Mouse (Mus musculus): Measurements from ENCODE around the gene AL607142.1. TPM values are rescaled to one million over a fixed set of nuclear protein-coding genes. Genes with fewer than 3 reads are reported as not detected.

AL607142.1 gene
- polyA plus RNA-seq, 1 experiment from 2014 or later = not detected

DNA sequence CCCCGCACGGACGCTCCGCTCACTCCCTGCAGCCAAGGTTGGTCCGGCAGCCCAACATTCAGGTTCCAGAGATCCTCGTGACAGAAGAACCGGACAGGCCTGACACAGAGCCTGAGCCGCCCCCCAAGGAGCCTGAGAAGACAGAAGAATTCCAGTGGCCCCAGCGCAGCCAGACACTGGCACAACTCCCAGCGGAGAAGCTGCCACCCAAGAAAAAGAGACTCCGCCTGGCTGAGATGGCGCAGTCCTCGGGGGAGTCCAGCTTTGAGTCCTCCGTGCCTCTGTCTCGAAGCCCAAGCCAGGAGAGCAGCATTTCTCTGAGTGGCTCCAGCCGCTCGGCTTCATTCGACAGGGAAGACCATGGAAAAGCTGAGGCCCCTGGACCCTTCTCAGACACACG, 32.1 kb downstream of the AL607142.1 start:
- 87% methylated on average over 19 of the region's 19 CpGs for whole genome bisulfite sequencing

DNA sequence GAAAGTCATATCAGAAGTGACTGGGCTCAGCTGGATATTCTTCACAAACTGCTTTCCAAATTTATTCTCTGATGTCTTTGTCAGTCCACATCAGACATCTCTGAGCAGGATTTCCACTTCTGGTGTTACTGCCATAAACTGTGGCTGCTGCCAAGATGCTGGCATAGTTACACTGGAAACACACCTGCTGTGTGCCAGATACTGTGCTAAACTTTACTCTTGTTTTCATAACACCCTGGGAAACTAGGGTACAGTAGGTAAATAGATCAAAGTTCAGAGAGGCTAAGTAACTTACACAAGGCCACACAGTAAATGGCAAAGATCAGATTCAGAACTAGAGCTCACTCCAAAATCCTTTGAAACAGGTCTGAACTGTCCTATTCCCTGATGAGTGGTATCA, 36.4 kb downstream of the AL607142.1 start:
- H3K4me1 ChIP-seq (ENCODE audit: control insufficient read depth, insufficient read depth, low read length) = no peaks in the 10 kb centered on the region
- H3K9me3 ChIP-seq (ENCODE audit: control insufficient read depth, low read depth, low read length) = peaks cover 4% of the 10 kb centered on the region; the same call in 1 of the 2 replicates
- no peaks in the 10 kb centered on the region for H3K36me3 ChIP-seq (ENCODE audit: control insufficient read depth, insufficient read depth, low read length)
- H3K27me3 ChIP-seq (ENCODE audit: control insufficient read depth, insufficient read depth, low read length) = no peaks in the 10 kb centered on the region
- no peak overlapping the region for H3K4me3 ChIP-seq (ENCODE audit: low read depth, low read length)
- no peak overlapping the region for H3K9ac ChIP-seq (replicated peaks; ENCODE audit: low read depth, low read length)
- H3K27ac ChIP-seq (ENCODE audit: low read length) = no peak overlapping the region
- no peak for ATAC-seq (ENCODE audit: insufficient number of reproducible peaks, insufficient read depth, low FRiP score, low read depth)
- no peak overlapping the region for H3K4me2 ChIP-seq (replicated peaks; ENCODE audit: low read depth, low read length)

More for the DNA sequence above, 32.1 kb downstream of the AL607142.1 start:
- no peaks in the 10 kb centered on the region for H3K27me3 ChIP-seq (ENCODE audit: control insufficient read depth, insufficient read depth, low read length)
- no peaks in the 10 kb centered on the region for H3K4me1 ChIP-seq (ENCODE audit: control insufficient read depth, insufficient read depth, low read length)
- H3K27ac ChIP-seq (ENCODE audit: low read length) = no peak overlapping the region
- H3K36me3 ChIP-seq (ENCODE audit: control insufficient read depth, insufficient read depth, low read length) = no peaks in the 10 kb centered on the region
- H3K4me2 ChIP-seq (replicated peaks; ENCODE audit: low read depth, low read length) = no peak overlapping the region
- H3K9me3 ChIP-seq (ENCODE audit: control insufficient read depth, low read depth, low read length) = peaks cover 4% of the 10 kb centered on the region; the same call in 1 of the 2 replicates
- no peak overlapping the region for H3K9ac ChIP-seq (replicated peaks; ENCODE audit: low read depth, low read length)
- ATAC-seq (ENCODE audit: insufficient number of reproducible peaks, insufficient read depth, low FRiP score, low read depth) = no peak
- H3K4me3 ChIP-seq (ENCODE audit: low read depth, low read length) = no peak overlapping the region

DNA sequence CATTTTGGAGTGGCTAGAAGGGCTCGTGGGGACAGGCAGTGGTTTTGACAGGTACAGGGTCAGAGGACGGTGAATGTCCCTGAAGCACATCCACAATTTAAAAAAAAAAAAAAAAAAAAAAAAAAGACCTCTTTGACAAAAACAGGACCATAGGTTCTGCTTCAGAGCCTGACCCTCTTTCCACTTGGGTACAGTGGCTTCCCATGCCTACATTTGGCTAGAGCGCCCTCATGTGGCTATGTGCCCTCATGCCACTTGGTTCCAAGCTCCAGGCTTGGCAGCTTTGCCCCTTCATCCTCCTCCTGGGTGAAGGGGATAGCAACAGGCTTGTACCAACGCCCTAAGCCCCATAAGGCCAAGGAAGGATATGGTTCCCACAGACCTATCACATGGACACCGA, 39.8 kb downstream of the AL607142.1 start:
- H3K27ac ChIP-seq (ENCODE audit: low read length) = no peak overlapping the region
- 55% methylated on average over 5 of the region's 5 CpGs for WGBS
- H3K27me3 ChIP-seq (ENCODE audit: control insufficient read depth, insufficient read depth, low read length) = no peaks in the 10 kb centered on the region
- ATAC-seq (ENCODE audit: insufficient number of reproducible peaks, insufficient read depth, low FRiP score, low read depth) = no peak
- no peaks in the 10 kb centered on the region for H3K9me3 ChIP-seq (ENCODE audit: control insufficient read depth, low read depth, low read length)
- H3K4me2 ChIP-seq (replicated peaks; ENCODE audit: low read depth, low read length) = no peak overlapping the region
- no peak overlapping the region for H3K9ac ChIP-seq (replicated peaks; ENCODE audit: low read depth, low read length)
- H3K4me3 ChIP-seq (ENCODE audit: low read depth, low read length) = no peak overlapping the region
- no peaks in the 10 kb centered on the region for H3K36me3 ChIP-seq (ENCODE audit: control insufficient read depth, insufficient read depth, low read length)
- H3K4me1 ChIP-seq (ENCODE audit: control insufficient read depth, insufficient read depth, low read length) = no peaks in the 10 kb centered on the region

DNA sequence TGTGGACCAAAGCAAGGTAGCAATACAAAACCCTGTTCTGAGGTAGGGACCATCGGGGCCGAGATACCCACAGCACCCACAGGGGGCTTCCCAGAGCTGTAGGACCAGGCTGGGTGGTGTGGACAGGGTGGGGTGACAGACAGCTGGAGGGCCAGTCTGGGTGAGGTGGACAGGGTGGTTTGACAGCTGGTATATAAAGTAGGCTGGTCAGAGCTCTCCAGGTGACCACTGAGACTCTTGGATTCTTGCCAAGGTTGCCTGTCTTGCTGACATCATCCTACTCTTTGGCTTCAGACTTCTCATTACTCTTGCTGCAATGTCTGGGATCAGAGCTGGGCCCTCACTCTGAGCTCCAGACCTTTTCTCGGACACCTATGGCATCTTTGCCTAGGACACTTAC, 41.6 kb downstream of the AL607142.1 start:
- no peak overlapping the region for H3K27ac ChIP-seq (ENCODE audit: low read length)
- ATAC-seq (ENCODE audit: insufficient number of reproducible peaks, insufficient read depth, low FRiP score, low read depth) = no peak
- H3K4me1 ChIP-seq (ENCODE audit: control insufficient read depth, insufficient read depth, low read length) = no peaks in the 10 kb centered on the region
- no peak overlapping the region for H3K4me3 ChIP-seq (ENCODE audit: low read depth, low read length)
- no peak overlapping the region for H3K4me2 ChIP-seq (replicated peaks; ENCODE audit: low read depth, low read length)
- no peaks in the 10 kb centered on the region for H3K9me3 ChIP-seq (ENCODE audit: control insufficient read depth, low read depth, low read length)
- H3K9ac ChIP-seq (replicated peaks; ENCODE audit: low read depth, low read length) = no peak overlapping the region
- WGBS = 90% methylated on average over 3 of the region's 3 CpGs
- no peaks in the 10 kb centered on the region for H3K36me3 ChIP-seq (ENCODE audit: control insufficient read depth, insufficient read depth, low read length)
- no peaks in the 10 kb centered on the region for H3K27me3 ChIP-seq (ENCODE audit: control insufficient read depth, insufficient read depth, low read length)

DNA sequence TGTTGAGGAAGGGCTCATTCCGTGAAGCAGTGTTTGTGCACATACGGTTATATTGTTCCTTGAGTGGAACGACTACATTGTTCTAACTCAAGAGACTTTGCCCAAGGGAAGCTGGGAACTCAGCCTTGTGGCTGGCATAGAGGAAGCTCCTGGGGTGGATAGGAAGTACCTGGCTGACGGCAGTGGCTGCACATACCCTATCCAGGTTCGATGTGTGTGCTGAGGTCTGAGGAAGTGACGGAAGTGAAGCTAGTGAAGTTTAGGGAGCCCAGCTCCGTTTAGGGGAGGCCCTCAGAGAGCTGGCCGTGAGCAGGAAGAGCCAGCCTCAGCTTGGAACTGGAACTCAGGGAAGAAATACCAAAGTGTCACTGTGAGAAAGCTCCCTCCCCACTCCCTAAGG, 43.0 kb downstream of the AL607142.1 start:
- WGBS = 66% methylated on average over 8 of the region's 8 CpGs
- ATAC-seq (ENCODE audit: insufficient number of reproducible peaks, insufficient read depth, low FRiP score, low read depth) = no peak
- H3K9me3 ChIP-seq (ENCODE audit: control insufficient read depth, low read depth, low read length) = no peaks in the 10 kb centered on the region
- H3K9ac ChIP-seq (replicated peaks; ENCODE audit: low read depth, low read length) = no peak overlapping the region
- no peak overlapping the region for H3K27ac ChIP-seq (ENCODE audit: low read length)
- no peak overlapping the region for H3K4me3 ChIP-seq (ENCODE audit: low read depth, low read length)
- H3K36me3 ChIP-seq (ENCODE audit: control insufficient read depth, insufficient read depth, low read length) = no peaks in the 10 kb centered on the region
- no peaks in the 10 kb centered on the region for H3K27me3 ChIP-seq (ENCODE audit: control insufficient read depth, insufficient read depth, low read length)
- H3K4me1 ChIP-seq (ENCODE audit: control insufficient read depth, insufficient read depth, low read length) = no peaks in the 10 kb centered on the region
- H3K4me2 ChIP-seq (replicated peaks; ENCODE audit: low read depth, low read length) = no peak overlapping the region

DNA sequence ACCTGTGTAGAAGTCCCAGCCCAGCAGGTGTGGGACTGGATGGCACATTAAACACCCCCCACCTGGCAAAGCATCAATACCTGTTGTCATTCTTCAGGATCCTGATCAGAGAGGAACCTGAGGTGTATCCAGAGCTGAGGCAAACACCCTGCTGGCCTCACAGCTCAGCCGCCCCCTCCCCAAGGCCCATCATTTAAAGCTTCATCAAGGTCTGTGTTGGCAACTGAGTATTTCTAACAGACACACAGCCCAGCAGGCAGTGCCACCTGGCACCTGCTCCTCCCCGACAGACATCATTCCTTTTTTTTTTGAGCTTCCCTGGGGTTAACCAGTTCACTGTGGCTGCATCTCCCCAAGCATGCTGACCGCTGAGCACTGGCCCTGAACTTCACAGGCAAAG, 50.7 kb downstream of the AL607142.1 start:
- H3K4me3 ChIP-seq (ENCODE audit: low read depth, low read length) = no peak overlapping the region
- H3K36me3 ChIP-seq (ENCODE audit: control insufficient read depth, insufficient read depth, low read length) = no peaks in the 10 kb centered on the region
- no peak overlapping the region for H3K4me2 ChIP-seq (replicated peaks; ENCODE audit: low read depth, low read length)
- WGBS = 84% methylated on average over 3 of the region's 3 CpGs
- no peaks in the 10 kb centered on the region for H3K4me1 ChIP-seq (ENCODE audit: control insufficient read depth, insufficient read depth, low read length)
- H3K27me3 ChIP-seq (ENCODE audit: control insufficient read depth, insufficient read depth, low read length) = no peaks in the 10 kb centered on the region
- H3K9ac ChIP-seq (replicated peaks; ENCODE audit: low read depth, low read length) = no peak overlapping the region
- H3K9me3 ChIP-seq (ENCODE audit: control insufficient read depth, low read depth, low read length) = no peaks in the 10 kb centered on the region
- ATAC-seq (ENCODE audit: insufficient number of reproducible peaks, insufficient read depth, low FRiP score, low read depth) = no peak
- no peak overlapping the region for H3K27ac ChIP-seq (ENCODE audit: low read length)

DNA sequence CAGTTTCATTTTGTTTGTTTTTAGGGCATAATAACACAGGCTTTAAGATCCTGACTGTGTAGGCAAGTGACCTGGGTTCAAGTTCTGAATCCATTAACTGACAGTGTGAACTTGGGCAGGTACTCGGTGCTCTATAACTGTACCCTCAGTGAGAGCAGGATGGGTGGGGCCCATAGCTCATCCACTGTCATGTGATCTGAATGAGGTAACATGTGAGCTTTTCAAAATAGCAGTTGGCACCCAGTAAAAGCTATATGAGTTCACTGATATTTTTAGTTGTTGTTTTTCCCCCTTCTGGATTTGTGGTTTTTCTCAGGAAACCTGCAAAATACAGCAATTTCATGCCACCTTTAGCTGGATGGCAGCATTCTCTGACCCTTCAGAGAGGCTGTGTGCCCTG, 51.5 kb downstream of the AL607142.1 start:
- no peaks in the 10 kb centered on the region for H3K9me3 ChIP-seq (ENCODE audit: control insufficient read depth, low read depth, low read length)
- H3K4me2 ChIP-seq (replicated peaks; ENCODE audit: low read depth, low read length) = no peak overlapping the region
- H3K36me3 ChIP-seq (ENCODE audit: control insufficient read depth, insufficient read depth, low read length) = no peaks in the 10 kb centered on the region
- no peak for ATAC-seq (ENCODE audit: insufficient number of reproducible peaks, insufficient read depth, low FRiP score, low read depth)
- no peaks in the 10 kb centered on the region for H3K4me1 ChIP-seq (ENCODE audit: control insufficient read depth, insufficient read depth, low read length)
- H3K9ac ChIP-seq (replicated peaks; ENCODE audit: low read depth, low read length) = no peak overlapping the region
- H3K4me3 ChIP-seq (ENCODE audit: low read depth, low read length) = no peak overlapping the region
- H3K27me3 ChIP-seq (ENCODE audit: control insufficient read depth, insufficient read depth, low read length) = no peaks in the 10 kb centered on the region
- 61% methylated on average over 1 of the region's 1 CpGs for WGBS
- no peak overlapping the region for H3K27ac ChIP-seq (ENCODE audit: low read length)

DNA sequence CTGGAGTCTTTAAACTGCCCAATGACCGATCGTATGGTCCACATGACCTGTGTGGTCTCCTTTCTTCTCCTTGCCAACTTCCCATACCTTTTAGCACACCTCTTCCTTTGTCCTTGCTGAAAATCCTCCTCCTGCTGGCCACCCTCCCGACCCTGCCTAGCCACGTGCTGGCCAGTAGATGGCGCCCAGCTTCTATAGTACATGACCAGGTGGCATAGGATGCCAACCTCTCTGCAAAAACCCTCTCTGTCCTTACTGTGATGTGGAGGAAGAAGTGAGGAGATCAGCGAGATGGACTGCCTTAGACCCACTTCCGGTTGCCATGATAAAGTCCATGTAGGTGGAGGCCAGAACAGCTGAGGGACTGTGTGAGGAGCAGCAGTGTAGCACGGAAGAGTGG, 55.5 kb downstream of the AL607142.1 start:
- Histone ChIP-seq H3K4me2 (replicated peaks; ENCODE audit: low read depth, low read length) (no peak overlapping the region), H3K36me3 (ENCODE audit: control insufficient read depth, insufficient read depth, low read length) (no peaks in the 10 kb centered on the region), H3K27ac (ENCODE audit: low read length) (no peak overlapping the region), H3K9me3 (ENCODE audit: control insufficient read depth, low read depth, low read length) (no peaks in the 10 kb centered on the region), H3K27me3 (ENCODE audit: control insufficient read depth, insufficient read depth, low read length) (no peaks in the 10 kb centered on the region), H3K4me1 (ENCODE audit: control insufficient read depth, insufficient read depth, low read length) (no peaks in the 10 kb centered on the region), H3K9ac (replicated peaks; ENCODE audit: low read depth, low read length) (no peak overlapping the region), H3K4me3 (ENCODE audit: low read depth, low read length) (no peak overlapping the region)
- ATAC-seq (ENCODE audit: insufficient number of reproducible peaks, insufficient read depth, low FRiP score, low read depth) = 0 out of 2 replicates have a peak, but pooled peaks have one; percentile 23
- WGBS = 32% methylated on average over 8 of the region's 8 CpGs

DNA sequence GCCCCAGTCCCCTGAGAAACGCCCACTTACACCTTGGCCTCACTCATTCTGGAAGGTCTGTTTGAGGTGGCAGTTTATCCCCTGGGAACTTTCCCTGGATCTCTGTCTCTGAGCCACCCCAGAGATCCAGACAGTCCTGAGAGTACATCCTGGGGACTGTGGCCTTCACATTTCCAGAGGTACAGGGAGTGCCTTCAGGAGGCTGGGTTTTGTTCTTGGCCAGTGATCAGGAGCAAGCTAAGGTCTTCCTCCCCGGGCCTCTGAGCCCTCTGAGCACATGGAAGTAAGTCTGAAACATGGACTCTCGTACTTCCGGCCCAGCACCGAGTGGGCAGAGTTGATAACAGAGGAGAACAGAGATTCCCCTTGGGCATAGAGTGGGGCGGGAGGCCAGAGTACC, 59.9 kb downstream of the AL607142.1 start:
- no peak overlapping the region for H3K4me3 ChIP-seq (ENCODE audit: low read depth, low read length)
- no peaks in the 10 kb centered on the region for H3K9me3 ChIP-seq (ENCODE audit: control insufficient read depth, low read depth, low read length)
- H3K27ac ChIP-seq (ENCODE audit: low read length) = no peak overlapping the region
- H3K9ac ChIP-seq (replicated peaks; ENCODE audit: low read depth, low read length) = no peak overlapping the region
- no peaks in the 10 kb centered on the region for H3K4me1 ChIP-seq (ENCODE audit: control insufficient read depth, insufficient read depth, low read length)
- ATAC-seq (ENCODE audit: insufficient number of reproducible peaks, insufficient read depth, low FRiP score, low read depth) = no peak
- H3K36me3 ChIP-seq (ENCODE audit: control insufficient read depth, insufficient read depth, low read length) = no peaks in the 10 kb centered on the region
- H3K27me3 ChIP-seq (ENCODE audit: control insufficient read depth, insufficient read depth, low read length) = no peaks in the 10 kb centered on the region
- 80% methylated on average over 6 of the region's 6 CpGs for WGBS
- no peak overlapping the region for H3K4me2 ChIP-seq (replicated peaks; ENCODE audit: low read depth, low read length)
